Mouse (Mus musculus): ENCODE results near the gene Npas2. TPM values are rescaled to one million over a fixed set of nuclear protein-coding genes. Genes with fewer than 3 reads are reported as not detected.

Gene Npas2
- polyA plus RNA-seq, 1 experiment from 2014 or later, result not detected

DNA sequence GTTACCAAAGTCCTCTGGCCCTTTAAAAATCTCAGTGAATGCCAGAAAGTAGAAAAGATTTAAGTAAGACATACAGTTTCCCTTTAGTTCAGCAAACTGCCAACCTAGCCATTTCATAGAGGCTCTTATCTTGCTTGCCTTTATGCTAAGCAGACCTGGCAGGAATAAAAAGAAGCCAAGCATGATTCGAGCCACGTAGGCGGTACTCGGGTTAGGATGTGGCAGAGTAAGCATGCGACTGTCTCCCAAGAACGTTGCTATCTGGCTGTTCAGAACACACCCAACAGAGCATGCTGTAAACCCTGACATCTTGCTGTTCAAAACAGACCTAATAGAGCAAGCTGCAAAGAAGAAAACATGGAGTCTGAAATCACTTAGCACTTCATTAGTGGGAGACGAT is 125.3 kb downstream of the Npas2 start:
- no peaks in the 10 kb centered on the region for H3K27me3 ChIP-seq
- no peak overlapping the region for H3K9ac ChIP-seq (replicated peaks)
- no peaks in the 10 kb centered on the region for H3K4me1 ChIP-seq
- WGBS, result 92% methylated on average over 7 of the region's 7 CpGs
- no peak overlapping the region for H3K4me3 ChIP-seq
- no peak overlapping the region for H3K4me2 ChIP-seq (replicated peaks)
- H3K27ac ChIP-seq (replicated peaks), result no peak overlapping the region
- ATAC-seq (ENCODE audit: low FRiP score, low read depth), result no peak
- no peaks in the 10 kb centered on the region for H3K9me3 ChIP-seq
- H3K36me3 ChIP-seq, result no peaks in the 10 kb centered on the region

DNA sequence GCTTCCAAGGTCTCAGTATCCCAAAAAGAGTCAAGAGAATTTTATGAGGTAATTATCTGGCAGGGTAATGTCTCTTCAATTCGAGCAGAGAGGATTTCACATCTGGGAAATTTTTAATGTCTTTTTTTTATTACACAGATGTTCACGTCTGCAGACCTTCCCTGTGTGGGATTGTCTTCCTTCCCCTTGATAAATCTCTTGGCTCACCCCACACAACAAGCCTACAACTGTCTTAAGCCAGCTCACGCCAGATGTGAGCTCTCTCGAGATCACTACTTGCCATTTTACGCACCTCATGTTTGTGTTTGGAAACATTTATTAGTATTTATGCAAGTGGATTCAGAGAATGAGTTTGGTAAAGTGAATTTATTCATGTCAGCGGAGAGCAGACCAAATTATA is 128.4 kb downstream of the Npas2 start:
- Histone ChIP-seq H3K27me3 (no peaks in the 10 kb centered on the region), H3K36me3 (no peaks in the 10 kb centered on the region), H3K4me2 (replicated peaks) (no peak overlapping the region), H3K9me3 (no peaks in the 10 kb centered on the region), H3K27ac (replicated peaks) (no peak overlapping the region), H3K4me1 (no peaks in the 10 kb centered on the region), H3K4me3 (no peak overlapping the region), H3K9ac (replicated peaks) (no peak overlapping the region)
- no peak for ATAC-seq (ENCODE audit: low FRiP score, low read depth)
- 83% methylated on average over 6 of the region's 6 CpGs for WGBS

- Histone ChIP-seq H3K9ac (replicated peaks) (no peak overlapping the region), H3K9me3 (no peaks in the 10 kb centered on the region), H3K36me3 (no peaks in the 10 kb centered on the region), H3K4me2 (replicated peaks) (no peak overlapping the region), H3K4me1 (no peaks in the 10 kb centered on the region), H3K27me3 (no peaks in the 10 kb centered on the region), H3K27ac (replicated peaks) (no peak overlapping the region), H3K4me3 (no peak overlapping the region)
- WGBS, result 92% methylated on average over 6 of the region's 6 CpGs
- no peak for ATAC-seq (ENCODE audit: low FRiP score, low read depth)
Observed at GRCm38 (mm10) chr1:39325228-39325627, 131.7 kb downstream of the Npas2 start.

DNA sequence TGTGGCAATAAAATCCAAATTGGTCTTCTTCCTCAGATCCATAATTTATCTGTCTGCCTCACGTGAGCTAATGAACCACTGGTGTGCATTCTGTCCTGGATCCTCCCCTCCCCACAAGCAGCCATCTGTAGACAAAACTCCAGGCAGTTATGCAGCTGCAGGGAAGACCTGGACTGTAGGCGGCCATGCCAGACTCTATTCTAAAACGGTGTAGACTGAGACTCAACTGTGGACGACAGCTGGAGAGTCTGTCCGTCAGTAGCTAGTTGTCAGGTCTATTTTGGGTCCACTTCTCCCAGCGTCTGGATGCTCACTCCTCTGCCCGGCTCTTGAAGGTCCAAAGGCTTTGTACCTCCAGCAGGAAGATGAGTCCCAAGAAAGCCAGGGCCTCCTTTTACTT is 134.0 kb downstream of the Npas2 start:
- no peak overlapping the region for H3K4me2 ChIP-seq (replicated peaks)
- ATAC-seq (ENCODE audit: low FRiP score, low read depth), result no peak
- H3K9me3 ChIP-seq, result no peaks in the 10 kb centered on the region
- H3K27ac ChIP-seq (replicated peaks), result no peak overlapping the region
- WGBS, result 80% methylated on average over 7 of the region's 7 CpGs
- H3K9ac ChIP-seq (replicated peaks), result no peak overlapping the region
- no peak overlapping the region for H3K4me3 ChIP-seq
- H3K27me3 ChIP-seq, result no peaks in the 10 kb centered on the region
- H3K36me3 ChIP-seq, result no peaks in the 10 kb centered on the region
- H3K4me1 ChIP-seq, result no peaks in the 10 kb centered on the region

DNA sequence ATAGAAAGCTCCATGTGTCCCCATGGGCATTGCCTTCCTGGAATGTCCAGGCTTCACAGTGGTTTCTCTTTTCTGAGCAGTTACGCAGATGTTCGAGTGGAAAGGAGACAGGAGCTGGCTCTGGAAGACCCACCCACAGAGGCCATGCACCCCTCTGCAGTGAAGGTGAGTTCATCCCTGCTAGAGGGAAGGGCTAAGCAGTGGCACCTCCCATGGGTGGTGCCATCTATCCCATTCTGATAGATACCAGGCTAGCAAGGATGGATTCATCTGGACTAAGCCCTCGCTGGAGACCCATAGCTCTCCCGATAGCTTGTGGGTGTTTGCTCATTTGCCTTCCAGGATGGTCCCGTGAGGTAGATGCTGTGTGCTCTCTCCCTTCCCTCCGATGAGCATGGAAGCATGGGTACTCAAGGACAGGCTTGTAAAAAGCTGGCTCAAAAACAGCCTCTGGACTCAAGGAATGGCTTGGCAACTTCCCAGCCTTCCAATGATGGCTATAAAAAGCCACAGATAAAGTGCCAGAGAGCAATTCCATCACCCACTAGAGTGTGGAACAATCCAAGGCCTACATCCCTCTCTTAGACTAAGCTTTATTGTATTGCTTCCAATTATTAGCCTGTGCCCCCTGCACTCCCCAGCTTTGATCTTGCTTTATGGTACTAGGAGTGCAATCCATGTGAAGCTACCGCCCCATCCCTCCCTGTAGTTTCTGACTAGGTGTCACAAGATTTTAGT is 137.5 kb downstream of the Npas2 start:
- Histone ChIP-seq H3K27me3 (peaks cover 7% of the 10 kb centered on the region; the same call in 1 of the 2 replicates), H3K9me3 (no peaks in the 10 kb centered on the region), H3K4me2 (replicated peaks) (no peak overlapping the region), H3K4me3 (no peak overlapping the region), H3K9ac (replicated peaks) (no peak overlapping the region), H3K36me3 (no peaks in the 10 kb centered on the region), H3K27ac (replicated peaks) (no peak overlapping the region), H3K4me1 (0 out of 2 replicates have a peak, but pooled peaks cover 3% of the 10 kb centered on the region)
- WGBS, result 83% methylated on average over 7 of the region's 7 CpGs
- no peak for ATAC-seq (ENCODE audit: low FRiP score, low read depth)

DNA sequence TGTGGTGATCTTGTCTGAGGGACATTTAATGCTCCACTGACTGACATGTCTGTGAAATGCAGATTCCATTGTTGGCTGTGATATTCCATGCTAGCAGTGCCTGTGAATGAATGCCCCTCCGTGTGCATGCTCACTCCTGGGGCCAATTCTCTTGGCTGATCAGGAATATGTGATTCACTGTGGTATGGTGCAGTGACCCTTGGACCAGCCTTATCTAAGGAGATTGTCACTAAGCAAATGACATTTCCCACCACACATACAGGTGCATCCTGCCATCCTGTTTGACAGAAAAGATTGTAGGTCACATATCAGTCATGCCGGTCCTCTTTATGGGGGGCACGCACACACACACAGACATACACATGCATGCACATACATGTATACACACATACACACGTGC is 138.9 kb downstream of the Npas2 start:
- Histone ChIP-seq H3K36me3 (no peaks in the 10 kb centered on the region), H3K27ac (replicated peaks) (no peak overlapping the region), H3K4me2 (replicated peaks) (no peak overlapping the region), H3K4me3 (no peak overlapping the region), H3K27me3 (peaks cover 7% of the 10 kb centered on the region; the same call in 1 of the 2 replicates), H3K4me1 (0 out of 2 replicates have a peak, but pooled peaks cover 3% of the 10 kb centered on the region), H3K9ac (replicated peaks) (no peak overlapping the region), H3K9me3 (no peaks in the 10 kb centered on the region)
- WGBS, result 85% methylated on average over 4 of the region's 4 CpGs
- ATAC-seq (ENCODE audit: low FRiP score, low read depth), result no peak

GRCm38 (mm10) chr1:39335561-39336196 is 142.1 kb downstream of the Npas2 start:
- Histone ChIP-seq H3K4me2 (replicated peaks) (no peak overlapping the region), H3K4me1 (0 out of 2 replicates have a peak, but pooled peaks cover 3% of the 10 kb centered on the region), H3K27ac (replicated peaks) (no peak overlapping the region), H3K9ac (replicated peaks) (no peak overlapping the region), H3K27me3 (peaks cover 11% of the 10 kb centered on the region; the same call in 1 of the 2 replicates), H3K4me3 (no peak overlapping the region), H3K9me3 (no peaks in the 10 kb centered on the region), H3K36me3 (no peaks in the 10 kb centered on the region)
- ATAC-seq (ENCODE audit: low FRiP score, low read depth), result no peak
- WGBS, result 27% methylated on average over 15 of the region's 15 CpGs

- whole genome bisulfite sequencing, result 85% methylated on average over 8 of the region's 8 CpGs
- H3K27me3 ChIP-seq, result peaks cover 11% of the 10 kb centered on the region; the same call in 1 of the 2 replicates
- ATAC-seq (ENCODE audit: low FRiP score, low read depth), result no peak
Observed at GRCm38 (mm10) chr1:39336788-39337187, 143.3 kb downstream of the Npas2 start.

DNA sequence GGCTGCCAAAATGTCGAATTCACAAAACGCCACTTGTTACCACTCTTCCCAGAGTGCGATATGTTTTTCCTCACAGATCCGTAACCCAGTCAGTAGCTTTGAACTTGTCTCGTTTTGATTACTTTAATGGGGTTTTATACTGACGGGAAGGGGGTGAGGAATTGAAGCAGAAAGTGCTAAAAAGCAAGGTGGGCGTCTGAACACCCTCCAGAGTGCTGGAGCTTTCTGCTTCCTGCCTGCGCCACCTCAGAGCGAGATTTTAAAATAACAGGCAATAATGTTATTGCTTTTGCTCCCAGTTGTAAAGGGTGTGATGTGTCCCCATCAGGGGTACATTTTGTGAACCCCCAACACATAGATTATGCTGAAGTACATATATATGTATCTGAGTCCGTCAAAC is 145.3 kb downstream of the Npas2 start:
- Histone ChIP-seq H3K4me2 (replicated peaks) (no peak overlapping the region), H3K4me1 (0 out of 2 replicates have a peak, but pooled peaks cover 3% of the 10 kb centered on the region), H3K27me3 (peaks cover 11% of the 10 kb centered on the region; the same call in 1 of the 2 replicates), H3K9ac (replicated peaks) (no peak overlapping the region), H3K36me3 (no peaks in the 10 kb centered on the region), H3K27ac (replicated peaks) (no peak overlapping the region), H3K4me3 (no peak overlapping the region), H3K9me3 (no peaks in the 10 kb centered on the region)
- ATAC-seq (ENCODE audit: low FRiP score, low read depth), result no peak
- 80% methylated on average over 10 of the region's 10 CpGs for WGBS

More at GRCm38 (mm10) chr1:39336788-39337187, 143.3 kb downstream of the Npas2 start:
- H3K36me3 ChIP-seq, result no peaks in the 10 kb centered on the region
- no peak overlapping the region for H3K27ac ChIP-seq (replicated peaks)
- H3K9me3 ChIP-seq, result no peaks in the 10 kb centered on the region
- no peak overlapping the region for H3K4me3 ChIP-seq
- H3K4me1 ChIP-seq, result 0 out of 2 replicates have a peak, but pooled peaks cover 3% of the 10 kb centered on the region
- H3K9ac ChIP-seq (replicated peaks), result no peak overlapping the region
- no peak overlapping the region for H3K4me2 ChIP-seq (replicated peaks)

- H3K4me3 ChIP-seq, result no peak overlapping the region
- H3K27ac ChIP-seq (replicated peaks), result no peak overlapping the region
- no peaks in the 10 kb centered on the region for H3K36me3 ChIP-seq
- H3K9ac ChIP-seq (replicated peaks), result no peak overlapping the region
- peaks cover 11% of the 10 kb centered on the region; the same call in 1 of the 2 replicates for H3K27me3 ChIP-seq
- 51% methylated on average over 5 of the region's 5 CpGs for WGBS
- no peaks in the 10 kb centered on the region for H3K9me3 ChIP-seq
- 0 out of 2 replicates have a peak, but pooled peaks cover 3% of the 10 kb centered on the region for H3K4me1 ChIP-seq
- no peak for ATAC-seq (ENCODE audit: low FRiP score, low read depth)
- no peak overlapping the region for H3K4me2 ChIP-seq (replicated peaks)
Observed at GRCm38 (mm10) chr1:39339455-39339854, 145.9 kb downstream of the Npas2 start.

DNA sequence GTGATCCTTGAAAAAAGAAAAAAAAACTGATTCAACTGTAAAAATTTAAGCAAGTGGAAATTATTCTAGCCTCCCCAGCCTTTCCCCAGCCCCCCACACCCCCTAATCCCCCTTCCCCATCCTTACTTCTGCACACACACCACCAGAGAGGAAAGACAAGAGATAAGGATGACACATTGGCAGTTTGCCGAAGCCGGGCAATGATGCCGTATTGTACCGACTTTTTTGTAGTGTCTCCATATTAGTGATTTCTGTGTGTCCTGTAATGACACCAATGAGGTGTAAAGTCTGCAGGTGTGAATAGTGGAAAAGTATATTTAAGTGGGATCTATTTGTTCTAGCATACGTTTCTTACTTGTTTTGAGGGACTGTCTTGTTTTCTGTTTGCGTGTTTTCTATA is 146.6 kb downstream of the Npas2 start:
- no peaks in the 10 kb centered on the region for H3K36me3 ChIP-seq
- no peak for ATAC-seq (ENCODE audit: low FRiP score, low read depth)
- H3K4me1 ChIP-seq, result 0 out of 2 replicates have a peak, but pooled peaks cover 3% of the 10 kb centered on the region
- no peak overlapping the region for H3K9ac ChIP-seq (replicated peaks)
- no peak overlapping the region for H3K4me3 ChIP-seq
- peaks cover 10% of the 10 kb centered on the region; the same call in 1 of the 2 replicates for H3K27me3 ChIP-seq
- WGBS, result 85% methylated on average over 6 of the region's 6 CpGs
- H3K9me3 ChIP-seq, result no peaks in the 10 kb centered on the region
- H3K27ac ChIP-seq (replicated peaks), result no peak overlapping the region
- H3K4me2 ChIP-seq (replicated peaks), result no peak overlapping the region

GRCm38 (mm10) chr1:39340647-39341046 is 147.1 kb downstream of the Npas2 start:
- H3K36me3 ChIP-seq, result no peaks in the 10 kb centered on the region
- no peak overlapping the region for H3K4me3 ChIP-seq
- H3K4me2 ChIP-seq (replicated peaks), result no peak overlapping the region
- H3K27me3 ChIP-seq, result peaks cover 5% of the 10 kb centered on the region; the same call in 1 of the 2 replicates
- 0 out of 2 replicates have a peak, but pooled peaks cover 3% of the 10 kb centered on the region for H3K4me1 ChIP-seq
- ATAC-seq (ENCODE audit: low FRiP score, low read depth), result 0 out of 2 replicates have a peak, but pooled peaks have one; percentile 41
- H3K27ac ChIP-seq (replicated peaks), result no peak overlapping the region
- H3K9ac ChIP-seq (replicated peaks), result no peak overlapping the region
- WGBS, result 33% methylated on average over 8 of the region's 8 CpGs
- H3K9me3 ChIP-seq, result no peaks in the 10 kb centered on the region
